Mouse (Mus musculus): Measurements from ENCODE around the gene Gm29133.

Gene Gm29133

DNA sequence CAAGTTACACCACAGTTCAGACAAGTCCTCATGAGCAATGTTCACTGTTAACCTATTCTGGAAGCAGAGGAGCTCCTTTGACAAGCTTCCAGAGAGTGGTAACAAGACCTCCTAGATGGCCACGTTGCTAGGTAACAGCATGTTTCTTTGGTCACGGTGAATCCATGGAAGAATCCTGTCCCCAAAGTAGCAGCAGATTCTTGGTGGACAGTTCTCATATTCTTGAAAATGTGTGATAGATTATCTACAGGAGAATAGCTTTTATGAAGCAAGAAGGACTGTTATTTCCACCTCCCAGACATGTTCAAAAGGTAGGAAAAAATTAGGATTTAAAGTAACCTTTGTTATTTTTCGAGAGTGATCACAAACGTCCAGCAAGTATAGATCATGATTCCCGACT, at the start of gene Gm29133:
Gm29133 (plus strand) TSS at position 301 of the 400 bp plus-strand sequence.
- DNase-seq (ENCODE audit: low read depth, low spot score): no peak

DNA sequence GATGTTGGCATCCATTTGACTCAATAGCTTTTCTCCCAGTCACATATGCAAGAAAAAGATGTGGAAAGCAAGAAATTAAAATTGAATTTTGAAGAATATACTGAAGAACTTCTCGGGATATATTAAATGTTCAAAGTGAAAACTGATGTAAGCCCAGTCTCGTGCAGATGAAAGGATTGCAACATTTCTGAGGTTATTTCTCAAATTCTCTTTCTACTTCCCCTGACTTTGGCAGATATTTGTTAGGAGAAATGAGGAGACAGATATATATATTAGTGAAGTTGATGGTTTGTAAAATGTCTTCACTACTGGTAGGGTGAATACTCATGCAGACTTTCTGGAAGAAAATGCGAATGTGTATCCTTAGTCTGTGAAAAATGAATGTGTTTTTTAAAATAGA, 48.9 kb upstream of the Gm29133 start:
- DNase-seq (ENCODE audit: low read depth, low spot score): no peak

DNA sequence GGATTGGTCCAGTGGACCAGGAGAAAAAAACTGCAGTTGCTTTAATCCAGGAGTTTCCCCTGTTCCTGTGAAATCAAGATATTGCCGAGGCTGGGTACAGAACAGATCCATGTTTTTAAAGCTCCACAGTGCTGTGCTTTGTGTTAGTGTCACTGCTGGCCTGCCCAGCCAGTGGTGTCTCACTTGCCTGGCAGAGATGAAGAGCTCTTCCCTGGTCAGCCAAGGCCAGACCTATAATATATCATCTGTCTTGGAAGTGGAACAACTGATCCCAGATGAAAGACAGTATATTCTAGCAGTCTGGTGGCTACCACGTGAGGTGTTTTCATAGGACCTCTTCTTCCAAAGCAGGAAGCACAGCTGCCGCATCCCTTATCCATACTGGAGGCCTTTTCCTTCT, 46.7 kb upstream of the Gm29133 start:
- DNase-seq (ENCODE audit: low read depth, low spot score): no peak

DNA sequence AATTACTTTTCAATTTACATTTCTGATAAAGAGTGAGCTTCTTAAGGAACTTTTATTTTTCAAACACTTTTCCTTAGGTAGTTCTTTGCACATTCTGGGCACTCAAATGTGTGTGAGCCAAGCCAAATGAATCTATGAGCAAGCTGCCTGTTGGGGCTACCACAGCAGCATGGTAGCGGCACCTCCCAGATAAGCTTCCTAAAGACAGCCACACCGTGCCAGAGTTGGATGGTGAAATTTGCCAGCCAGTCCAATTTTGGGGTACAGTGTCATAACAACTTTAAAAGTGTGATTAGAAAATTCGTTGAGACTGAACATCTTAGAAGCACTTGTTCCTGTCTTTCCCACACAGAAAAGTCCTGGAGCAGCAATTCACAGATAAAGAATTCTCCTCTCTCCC, 41.5 kb upstream of the Gm29133 start:
- no peak for DNase-seq (ENCODE audit: low read depth, low spot score)

DNA sequence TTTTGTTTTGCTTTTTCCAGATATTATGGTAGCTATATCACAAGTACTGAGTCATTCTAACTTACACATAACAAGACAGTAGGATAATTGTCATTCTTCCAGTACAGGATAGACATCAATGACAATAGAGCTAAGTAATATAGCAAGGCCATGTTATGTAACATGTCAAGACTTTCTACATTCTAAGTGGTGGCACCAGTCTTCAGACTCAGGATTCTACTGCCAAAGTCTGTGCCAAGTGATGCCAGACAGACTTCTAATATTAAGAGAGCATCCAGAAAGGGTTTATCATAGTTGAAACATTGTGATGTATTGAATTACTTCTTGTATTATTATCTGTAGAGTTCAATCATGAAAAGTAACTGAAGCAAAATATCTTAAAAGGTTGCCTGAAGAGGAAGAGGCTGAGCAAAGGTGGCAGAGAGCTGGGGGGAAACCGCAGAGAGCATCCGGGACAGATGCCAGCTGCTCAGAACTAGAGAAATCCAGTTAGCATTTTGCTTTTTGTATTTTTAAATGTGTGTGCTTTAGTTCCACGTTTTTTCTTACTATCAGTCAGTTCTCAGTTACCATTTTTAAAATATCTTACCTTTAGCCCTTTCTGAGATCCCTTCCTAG, 34.2 kb upstream of the Gm29133 start:
- DNase-seq (ENCODE audit: low read depth, low spot score): no peak

DNA sequence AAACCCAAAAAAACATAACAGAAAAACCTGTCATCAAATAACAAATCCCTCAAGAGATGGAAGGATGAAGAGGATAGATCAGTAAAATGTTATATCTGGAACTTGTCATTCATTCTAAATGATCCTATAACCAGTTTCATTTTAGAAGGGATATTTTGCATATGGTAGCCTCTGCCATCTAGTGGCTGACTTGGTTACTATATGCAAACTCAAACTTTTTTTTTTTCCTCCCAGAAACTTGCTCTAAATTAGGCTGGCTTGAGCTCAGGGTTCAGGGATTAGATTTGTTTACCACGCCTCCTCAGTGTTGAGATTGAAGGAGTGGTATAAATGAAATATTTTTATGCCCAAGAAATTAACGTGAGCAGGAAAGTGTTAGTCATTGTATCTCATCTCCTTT, 27.3 kb upstream of the Gm29133 start:
- DNase-seq (ENCODE audit: low read depth, low spot score): peak; percentile 9

DNA sequence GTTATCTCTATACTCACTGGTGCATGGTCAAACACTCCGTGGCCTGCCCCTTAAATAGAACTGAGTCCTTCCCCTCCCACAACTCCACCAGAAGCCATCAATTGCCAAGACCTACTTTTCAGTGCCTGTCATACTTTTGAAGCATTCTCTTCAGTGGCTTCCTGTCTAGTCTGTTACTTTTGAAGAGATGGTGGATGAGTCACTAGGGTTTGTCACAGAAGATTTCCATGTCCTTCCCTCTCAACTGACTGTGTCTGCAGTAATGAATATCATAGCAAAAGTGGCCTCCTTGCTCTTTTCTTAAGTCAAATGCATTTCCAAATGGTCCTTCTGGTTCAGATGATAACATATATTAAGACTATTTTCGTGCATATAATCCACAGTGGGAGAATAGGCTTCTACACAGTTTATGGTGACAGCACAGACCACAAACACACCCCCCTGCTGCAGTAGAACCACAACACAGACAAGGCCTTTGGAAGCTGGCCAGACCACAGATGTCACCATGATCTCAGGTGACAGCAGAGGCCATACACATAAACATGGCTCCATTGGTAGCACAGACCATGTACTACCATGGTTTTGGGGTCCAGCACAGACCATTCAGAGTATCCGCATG, 16.9 kb upstream of the Gm29133 start:
- DNase-seq (ENCODE audit: low read depth, low spot score): no peak

DNA sequence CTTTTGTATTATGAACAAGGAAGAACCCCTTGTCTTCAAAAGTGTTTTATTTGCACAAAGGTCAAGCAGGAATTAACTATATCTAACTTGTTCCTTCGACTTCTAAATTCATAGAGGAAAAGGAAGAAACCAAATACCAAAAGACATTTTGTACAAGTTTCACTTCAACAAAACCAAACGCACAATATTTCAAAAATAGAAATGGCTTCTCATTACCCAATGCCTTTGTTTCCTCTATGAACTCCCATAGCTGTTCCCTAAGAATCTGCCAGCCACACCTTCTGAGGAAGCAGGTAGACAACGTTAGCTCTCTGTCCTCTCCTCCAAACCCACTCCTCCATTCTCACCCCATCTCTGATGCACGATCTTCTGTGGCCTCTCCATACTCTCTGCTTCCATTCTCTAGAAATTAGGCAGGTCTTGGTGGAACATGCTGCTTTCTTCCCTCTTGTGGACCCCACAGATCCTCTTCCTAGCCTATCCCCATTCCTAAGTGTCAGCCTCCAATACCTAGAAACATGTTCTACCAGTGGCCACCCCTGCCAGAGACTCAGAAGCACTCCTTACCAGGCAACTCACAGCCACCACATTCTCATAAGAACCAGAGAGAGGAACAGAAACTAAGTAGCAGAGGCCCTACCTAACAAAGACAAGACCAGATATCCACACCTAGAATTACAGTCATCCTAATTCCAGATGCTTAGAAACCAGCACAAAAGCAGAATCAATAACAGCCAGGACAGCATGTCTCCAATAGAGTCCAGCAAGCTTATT, 4.1 kb upstream of the Gm29133 start:
- no peak for DNase-seq (ENCODE audit: low read depth, low spot score)

DNA sequence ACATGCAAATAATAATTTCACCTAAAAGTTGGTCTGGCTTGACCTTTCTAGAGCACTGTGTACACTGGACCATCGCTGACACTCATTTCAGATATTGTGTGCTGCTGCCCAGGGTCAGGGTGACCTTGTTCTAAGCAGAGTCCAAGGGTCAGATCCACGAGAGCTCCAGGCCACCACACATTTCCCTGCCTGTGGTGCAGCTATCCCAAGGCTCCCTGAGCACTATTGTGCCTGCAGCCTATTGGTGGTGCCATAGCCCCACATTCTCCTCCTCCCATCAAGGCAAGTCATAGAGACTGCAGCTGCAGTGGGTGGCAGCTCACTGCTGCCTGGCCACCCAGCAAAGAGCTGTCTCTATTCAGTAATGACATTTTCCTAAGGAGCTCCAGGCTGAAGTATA, 2.7 kb upstream of the Gm29133 start:
- no peak for DNase-seq (ENCODE audit: low read depth, low spot score)

DNA sequence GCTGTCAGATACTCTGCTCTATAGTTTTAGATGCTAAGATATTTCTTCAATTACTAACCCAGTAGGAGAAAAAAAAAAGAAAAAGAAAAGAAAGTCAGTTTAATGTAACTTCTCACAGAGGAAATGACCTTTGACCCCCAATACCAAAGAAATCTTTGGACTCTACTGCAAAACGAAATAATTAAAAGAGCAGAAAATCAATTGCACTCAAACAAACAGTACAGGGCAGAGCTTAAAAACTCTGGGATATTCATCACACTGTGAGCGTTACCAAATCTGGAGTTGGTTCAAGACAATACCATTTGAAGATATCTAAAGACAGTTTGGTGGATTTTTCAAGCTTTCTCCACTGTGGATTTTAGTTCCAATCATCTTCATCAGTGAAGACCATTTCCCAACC, 15.4 kb downstream of the Gm29133 start:
- DNase-seq (ENCODE audit: low read depth, low spot score): no peak

DNA sequence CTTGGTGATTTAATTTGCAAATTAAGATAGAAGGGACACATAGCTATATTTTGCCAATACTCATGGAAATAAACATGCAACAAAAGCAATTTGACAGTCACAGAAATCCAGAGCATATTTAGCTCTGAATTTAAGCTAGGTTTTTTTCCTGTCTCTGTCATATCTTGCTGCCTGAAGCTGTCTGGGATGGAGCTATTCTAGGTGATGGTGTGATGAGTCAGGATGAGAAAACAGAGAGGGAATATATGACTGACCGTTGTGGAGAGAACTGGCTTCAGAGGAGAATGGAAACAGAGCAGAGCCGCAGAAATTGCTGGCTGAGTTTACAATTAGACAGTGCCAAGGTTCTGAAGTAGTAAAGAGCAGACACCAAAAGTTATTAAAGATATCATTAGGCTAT, 26.3 kb downstream of the Gm29133 start:
- DNase-seq (ENCODE audit: low read depth, low spot score): no peak

DNA sequence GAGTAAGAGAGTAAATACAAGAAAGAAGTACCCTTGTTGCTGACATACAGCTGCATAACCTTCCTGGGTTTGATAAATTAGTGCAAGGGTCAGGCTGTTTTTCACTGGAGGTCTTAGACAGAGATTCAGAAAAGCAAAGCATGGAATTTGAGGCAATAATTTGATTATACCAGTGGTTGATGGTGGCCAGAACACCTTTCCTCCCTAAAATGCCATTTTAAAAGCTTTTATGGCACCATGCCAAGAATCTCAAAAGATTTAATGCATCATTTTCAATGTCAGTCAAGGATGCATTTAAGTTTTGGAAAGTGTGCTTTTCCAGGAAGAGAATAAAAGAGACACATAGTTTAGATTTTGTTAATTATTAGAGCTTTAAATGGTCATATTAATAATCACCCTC, 60.0 kb downstream of the Gm29133 start:
- DNase-seq (ENCODE audit: low read depth, low spot score): peak; percentile 7

DNA sequence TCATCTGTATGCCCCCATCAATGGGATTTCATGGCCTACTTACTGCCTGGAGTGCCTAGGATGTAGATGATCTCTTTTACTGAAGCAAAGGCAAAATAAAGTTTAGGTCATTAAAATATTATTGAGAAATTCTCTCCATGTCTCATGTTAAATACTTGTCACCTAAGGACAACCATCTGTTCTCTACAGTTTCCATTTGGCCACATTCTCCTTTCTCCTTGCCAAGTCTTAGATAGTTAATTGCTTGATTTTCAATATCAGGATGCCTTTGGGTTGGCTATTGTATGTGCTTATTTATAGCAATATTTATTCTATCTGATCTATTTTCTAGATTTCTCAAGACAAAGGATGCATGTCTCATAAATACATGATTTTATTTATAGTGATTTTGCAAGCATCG, 75.9 kb downstream of the Gm29133 start:
- no peak for DNase-seq (ENCODE audit: low read depth, low spot score)

DNA sequence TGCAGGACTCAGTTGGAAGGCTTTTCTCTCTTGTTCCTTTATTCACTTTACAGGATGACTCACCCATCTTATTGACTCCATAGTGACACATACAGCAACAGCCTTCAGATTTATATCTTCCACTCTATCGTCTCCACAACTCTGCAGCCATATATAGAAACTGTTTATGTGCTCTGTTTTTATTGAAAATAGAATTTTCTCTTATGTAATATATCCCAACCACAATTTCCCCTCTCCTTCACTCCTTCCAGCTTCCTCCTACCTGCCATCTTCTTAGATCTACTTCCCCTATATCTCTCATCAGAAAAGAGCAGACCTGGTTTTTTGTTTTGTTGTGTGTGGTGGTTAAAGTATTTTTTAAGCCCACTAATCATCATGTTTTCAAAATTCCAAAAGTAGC, 76.5 kb downstream of the Gm29133 start:
- no peak for DNase-seq (ENCODE audit: low read depth, low spot score)

DNA sequence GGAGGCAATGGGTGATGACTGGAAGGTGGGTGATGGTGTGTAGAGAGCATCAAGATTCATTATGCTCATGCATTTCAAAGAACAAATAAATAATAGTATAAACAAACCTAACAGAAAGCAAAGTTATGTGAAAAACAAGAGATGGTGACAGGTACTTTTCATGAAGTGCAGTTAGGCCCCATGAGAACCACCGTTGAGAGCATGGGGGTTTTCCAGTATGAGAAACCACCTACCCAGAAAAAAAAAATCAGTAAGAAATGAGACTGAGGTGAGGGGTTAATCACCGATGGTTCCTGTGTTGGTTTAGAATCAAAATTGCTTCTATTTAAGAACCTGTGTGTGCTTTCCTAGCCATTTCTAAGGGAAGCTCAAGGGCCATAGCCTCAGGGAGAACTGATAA, 86.8 kb downstream of the Gm29133 start:
- no peak for DNase-seq (ENCODE audit: low read depth, low spot score)

DNA sequence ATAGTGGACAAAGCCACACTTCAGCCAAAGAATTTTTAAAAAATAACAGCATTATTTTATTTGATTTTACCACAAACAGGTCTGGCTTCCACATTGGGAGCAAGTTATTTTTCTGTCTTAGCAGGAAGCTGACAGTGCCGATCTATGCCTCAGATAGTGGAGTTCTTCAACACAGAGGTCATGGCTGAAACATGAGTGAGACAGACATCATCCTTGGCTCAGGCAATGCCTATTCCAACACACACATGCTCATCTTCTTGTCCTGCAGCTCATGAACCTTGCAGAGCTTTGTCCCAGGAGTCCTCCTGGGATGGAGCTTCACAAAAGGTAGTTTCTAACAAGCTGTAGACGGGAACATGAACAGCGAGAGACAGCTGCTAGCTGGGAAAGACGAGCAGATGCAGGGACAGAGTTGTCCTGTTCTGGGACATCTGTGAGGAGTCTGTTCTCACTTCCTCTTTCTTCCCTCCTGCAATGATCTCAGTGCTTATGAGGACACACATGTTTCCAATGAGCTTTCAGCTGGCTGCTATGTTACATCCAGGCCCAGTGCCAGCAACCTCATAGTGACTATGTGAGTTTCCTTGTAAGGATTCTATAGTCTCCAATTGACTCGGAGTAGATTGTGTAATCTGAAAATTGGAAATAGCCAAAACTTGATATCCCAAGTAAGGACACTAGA, 87.4 kb downstream of the Gm29133 start:
- no peak for DNase-seq (ENCODE audit: low read depth, low spot score)
